Mouse (Mus musculus) brain, embryonic 14.5 days (tissue): ENCODE measurements around the gene Hsd11b2.

ENCODE experiments used
- CTCF ChIP-seq: fragments of 200-500 bp; IDR thresholded peaks from 2 replicates; pipeline ENCODE4 v1.5.1; 2012; ENCODE audit warnings: inconsistent platforms, mild to moderate bottlenecking, moderate library complexity, borderline replicate concordance; ENCODE audit not compliant: insufficient read depth, insufficient read length; ENCODE audit errors: extremely low read depth
- POLR2A ChIP-seq: fragments of 200-500 bp; IDR thresholded peaks from 2 replicates; pipeline ENCODE4 v1.6.1; 2012; ENCODE audit warnings: mild to moderate bottlenecking, inconsistent platforms, borderline replicate concordance; ENCODE audit not compliant: poor library complexity, insufficient read depth, insufficient read length, severe bottlenecking; ENCODE audit errors: extremely low read depth

- no peak for TF ChIP-seq CTCF
- TF ChIP-seq POLR2A = no peak
These were observed 34.3 kb downstream of the Hsd11b2 start for GRCm38 (mm10) chr8:105552824-105553223.
